Mouse (Mus musculus) limb, embryonic 13.5 days (tissue): ENCODE results near the gene Ubtf. TPM values are rescaled to one million over a fixed set of nuclear protein-coding genes. Genes with fewer than 3 reads are reported as not detected.
A peak's percentile ranks its signal among the peaks of the same experiment; 100 is the strongest.
"Not testable (repeated sequence)": the region's sequence is repeated elsewhere in the genome, so short reads cannot be mapped to it uniquely, and the experiment has no call there.

Experiments
- ATAC-seq: fragments of 200-750 bp; cut with Nextera tagmentation; 2 replicates; pipeline ENCODE4 v1.8.0; 2017; ENCODE audit warnings: low read depth, moderate number of reproducible peaks, moderate TSS enrichment; ENCODE audit not compliant: low FRiP score
- H3K27ac ChIP-seq: fragments of 300-500 bp; sonication (generic); 2 replicates; pipeline ENCODE4 v1.5.1; 2015; ENCODE audit warnings: inconsistent platforms, mild to moderate bottlenecking, moderate library complexity
- H3K27me3 ChIP-seq: fragments of 300-500 bp; sonication (generic); 2 replicates; pipeline ENCODE4 v1.6.1; 2015; ENCODE audit warnings: mild to moderate bottlenecking, inconsistent platforms
- H3K36me3 ChIP-seq: fragments of 300-500 bp; sonication (generic); 2 replicates; pipeline ENCODE4 v1.6.1; 2015; ENCODE audit warnings: inconsistent platforms, mild to moderate bottlenecking, moderate library complexity
- H3K4me1 ChIP-seq: fragments of 300-500 bp; sonication (generic); 2 replicates; pipeline ENCODE4 v1.6.1; 2015; ENCODE audit warnings: inconsistent platforms
- H3K4me2 ChIP-seq: fragments of 300-500 bp; sonication (generic); replicated peaks from 2 replicates; pipeline ENCODE4 v1.6.1; 2015; ENCODE audit warnings: inconsistent platforms, mild to moderate bottlenecking, moderate library complexity
- H3K4me3 ChIP-seq: fragments of 300-500 bp; sonication (generic); 2 replicates; pipeline ENCODE4 v1.5.1; 2015; ENCODE audit warnings: moderate library complexity, mild to moderate bottlenecking, inconsistent platforms
- H3K9ac ChIP-seq: fragments of 300-500 bp; sonication (generic); 2 replicates; pipeline ENCODE4 v1.6.1; 2015; ENCODE audit warnings: mild to moderate bottlenecking, inconsistent platforms
- H3K9me3 ChIP-seq: fragments of 300-500 bp; sonication (generic); 2 replicates; pipeline ENCODE4 v1.6.1; 2016; ENCODE audit warnings: inconsistent platforms
- WGBS: fragments of 180-500 bp; shearing (Covaris S2); methylation state at CpG from one replicate; pipeline ENCODE4 v1.1.7; 2015; 5-methylcytosine and 5-hydroxymethylcytosine counted together
- polyA plus RNA-seq: library from polyadenylated mRNA; unstranded; fragments of >200 nt; fragmentation: Nextera tagmentation; extraction: Ambion mirVana; gene quantifications from 2 replicates; pipeline ENCODE4 v1.2.1, GENCODE M21; 2015

Ubtf gene
- polyA plus RNA-seq, 1 experiment from 2014 or later = 85.9 TPM

DNA sequence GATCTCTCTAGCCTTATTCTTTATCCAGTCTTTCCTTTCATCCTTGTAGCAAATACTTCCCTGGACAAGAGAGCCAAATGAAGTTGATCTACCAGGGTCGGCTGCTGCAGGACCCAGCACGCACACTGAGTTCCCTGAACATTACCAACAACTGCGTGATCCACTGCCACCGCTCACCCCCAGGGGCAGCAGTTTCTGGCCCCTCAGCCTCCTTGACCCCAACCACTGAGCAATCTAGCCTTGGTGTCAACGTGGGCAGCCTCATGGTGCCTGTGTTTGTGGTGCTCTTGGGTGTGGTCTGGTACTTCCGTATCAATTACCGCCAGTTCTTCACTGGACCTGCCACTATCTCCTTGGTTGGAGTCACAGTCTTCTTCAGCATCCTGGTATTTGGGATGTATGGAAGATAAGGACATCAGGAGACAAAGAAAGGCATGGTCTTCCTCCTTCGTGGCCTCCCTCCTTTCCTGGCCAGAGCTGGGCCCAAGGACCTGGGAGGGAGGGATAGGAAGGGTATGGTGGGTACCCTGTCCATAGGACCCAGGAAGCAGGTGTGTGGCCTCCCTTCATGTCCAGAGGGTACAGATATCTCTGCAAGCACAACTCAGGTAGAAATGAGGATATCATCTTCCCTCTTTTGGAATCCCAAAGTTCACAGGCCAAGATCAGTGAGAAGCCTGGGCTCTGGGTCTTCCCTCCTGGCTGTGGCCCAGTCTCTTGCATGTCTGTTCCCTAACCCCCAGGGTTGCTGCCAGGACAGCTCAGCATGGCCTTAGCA is 31.3 kb downstream of the Ubtf start:
- WGBS = 91% methylated on average over 8 of the region's 8 CpGs

DNA sequence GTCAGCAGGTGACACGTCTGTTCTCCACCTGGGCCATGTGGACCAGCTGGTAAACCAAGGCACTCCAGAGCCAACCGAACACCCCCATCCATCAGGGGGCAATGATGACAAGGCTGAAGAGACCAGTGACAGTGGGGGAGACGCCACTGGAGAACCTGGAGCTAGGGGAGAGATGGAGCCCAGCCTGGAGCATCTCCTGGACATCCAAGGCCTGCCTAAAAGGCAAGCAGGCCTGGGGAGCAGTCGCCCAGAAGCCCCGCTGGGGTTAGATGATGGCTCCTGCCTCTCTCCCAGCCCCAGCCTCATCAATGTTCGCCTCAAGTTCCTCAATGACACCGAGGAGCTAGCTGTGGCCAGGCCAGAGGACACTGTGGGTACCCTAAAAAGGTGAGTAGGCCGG is 32.1 kb downstream of the Ubtf start:
- H3K4me3 ChIP-seq = no peak overlapping the region

More for the DNA sequence above, 31.3 kb downstream of the Ubtf start:
- no peaks in the 10 kb centered on the region for H3K9me3 ChIP-seq
- peak overlapping the region; percentile 22; the same call in 1 of the 2 replicates for H3K27ac ChIP-seq
- ATAC-seq = no peak
- no peaks in the 10 kb centered on the region for H3K27me3 ChIP-seq
- H3K4me1 ChIP-seq = peaks cover 16% of the 10 kb centered on the region
- no peak overlapping the region for H3K4me3 ChIP-seq
- H3K36me3 ChIP-seq = peaks cover 59% of the 10 kb centered on the region
- no peak overlapping the region for H3K4me2 ChIP-seq
- no peak overlapping the region for H3K9ac ChIP-seq

GRCm38 (mm10) chr11:102285095-102285834 is 34.3 kb downstream of the Ubtf start:
- WGBS = 3% methylated on average over 31 of the region's 31 CpGs
- H3K27ac ChIP-seq = peak overlapping the region; percentile 67
- no peaks in the 10 kb centered on the region for H3K27me3 ChIP-seq
- H3K4me3 ChIP-seq = peak overlapping the region; percentile 81
- peaks cover 16% of the 10 kb centered on the region for H3K4me1 ChIP-seq
- H3K9me3 ChIP-seq = no peaks in the 10 kb centered on the region
- H3K36me3 ChIP-seq = peaks cover 29% of the 10 kb centered on the region
- peak; percentile 73 for ATAC-seq
- H3K4me2 ChIP-seq = peak overlapping the region; percentile 86
- H3K9ac ChIP-seq = peak overlapping the region; percentile 90

More for the DNA sequence above, 32.1 kb downstream of the Ubtf start:
- Histone ChIP-seq H3K9ac (no peak overlapping the region), H3K4me1 (peaks cover 16% of the 10 kb centered on the region), H3K27ac (no peak overlapping the region), H3K36me3 (peaks cover 51% of the 10 kb centered on the region), H3K27me3 (no peaks in the 10 kb centered on the region), H3K4me2 (no peak overlapping the region), H3K9me3 (no peaks in the 10 kb centered on the region)
- no peak for ATAC-seq
- 86% methylated on average over 8 of the region's 8 CpGs for WGBS

DNA sequence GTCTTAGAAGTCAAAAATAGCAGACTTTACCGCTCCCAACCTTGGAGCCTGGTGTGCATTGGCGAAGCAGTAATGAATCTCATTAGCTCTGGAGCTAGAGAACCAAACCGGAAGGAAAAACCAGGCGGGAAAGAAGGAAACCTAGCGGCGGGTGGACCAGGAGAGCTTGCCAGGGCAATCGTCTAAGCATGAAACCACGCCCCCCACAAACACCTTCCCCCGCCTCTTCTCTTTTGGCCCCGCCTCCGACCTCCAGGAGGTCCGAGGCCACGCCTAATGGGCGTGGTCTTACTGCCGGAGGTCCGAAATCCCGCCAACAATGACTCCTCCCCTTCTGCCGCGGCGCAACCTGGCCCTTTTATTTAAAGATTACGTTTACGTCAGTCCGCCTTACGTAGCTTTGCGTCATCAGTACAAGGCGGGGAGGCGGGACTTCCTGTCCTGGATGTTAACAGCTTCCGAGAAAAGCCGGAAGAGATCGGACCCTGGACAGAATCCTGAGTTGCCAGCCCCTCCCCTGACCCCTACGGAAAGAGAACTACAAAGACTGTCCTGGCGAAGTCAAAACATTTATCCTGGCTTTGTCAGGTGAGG is 34.9 kb downstream of the Ubtf start, which contains the start of gene Tmub2:
Gene Tmub2 (plus strand): TSS at position 431 of the 594 bp plus-strand sequence.
- peak within 1 kb of the TSS; percentile 81 for H3K4me3 ChIP-seq
- H3K9ac ChIP-seq = peak within 1 kb of the TSS; percentile 90
- H3K27me3 ChIP-seq = no peaks in the 10 kb centered on the region
- ATAC-seq = peak; percentile 93
- no peaks in the 10 kb centered on the region for H3K9me3 ChIP-seq
- peak within 1 kb of the TSS; percentile 79 for H3K27ac ChIP-seq
- WGBS = under 1% methylated on average over 32 of the region's 32 CpGs
- peaks cover 15% of the 10 kb centered on the region for H3K4me1 ChIP-seq
- H3K4me2 ChIP-seq = peak within 1 kb of the TSS; percentile 86
- H3K36me3 ChIP-seq = peaks cover 23% of the 10 kb centered on the region

GRCm38 (mm10) chr11:102283922-102284321 is 35.6 kb downstream of the Ubtf start:
- Histone ChIP-seq H3K27me3 (no peaks in the 10 kb centered on the region), H3K4me3 (peak overlapping the region; percentile 81), H3K27ac (peak overlapping the region; percentile 79; the same call in 1 of the 2 replicates), H3K9me3 (no peaks in the 10 kb centered on the region), H3K4me1 (peaks cover 13% of the 10 kb centered on the region), H3K4me2 (peak overlapping the region; percentile 86), H3K9ac (no peak overlapping the region), H3K36me3 (peaks cover 19% of the 10 kb centered on the region)
- ATAC-seq = no peak
- WGBS = 84% methylated on average over 6 of the region's 6 CpGs

DNA sequence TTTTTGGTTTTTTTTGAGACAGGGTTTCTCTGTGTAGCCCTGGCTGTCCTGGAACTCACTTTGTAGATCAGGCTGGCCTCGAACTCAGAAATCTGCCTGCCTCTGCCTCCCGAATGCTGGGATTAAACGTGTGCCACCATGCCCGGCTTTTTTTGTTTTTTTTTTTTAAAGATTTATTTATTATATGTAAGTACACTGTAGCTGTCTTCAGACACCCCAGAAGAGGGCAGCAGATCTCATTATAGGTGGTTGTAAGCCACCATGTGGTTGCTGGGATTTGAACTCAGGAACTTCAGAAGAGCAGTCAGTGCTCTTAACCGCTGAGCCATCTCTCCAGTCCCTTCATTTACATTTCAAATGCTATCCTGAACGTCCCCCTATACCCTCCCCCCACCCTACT is 39.3 kb downstream of the Ubtf start:
- H3K4me2 ChIP-seq, H3K4me3 ChIP-seq, H3K36me3 ChIP-seq, ATAC-seq, H3K27ac ChIP-seq, H3K9ac ChIP-seq, H3K9me3 ChIP-seq, H3K27me3 ChIP-seq: not testable (repeated sequence)
- H3K4me1 ChIP-seq = peaks cover 18% of the 10 kb centered on the region
- 73% methylated on average over 6 of the region's 6 CpGs for WGBS

- no peak overlapping the region for H3K4me2 ChIP-seq
- H3K27me3 ChIP-seq = peaks cover 8% of the 10 kb centered on the region
- no peak overlapping the region for H3K27ac ChIP-seq
- H3K36me3 ChIP-seq = no peaks in the 10 kb centered on the region
- H3K4me1 ChIP-seq = peaks cover 18% of the 10 kb centered on the region
- H3K4me3 ChIP-seq = no peak overlapping the region
- WGBS = 89% methylated on average over 3 of the region's 3 CpGs
- ATAC-seq = no peak
- H3K9me3 ChIP-seq = no peaks in the 10 kb centered on the region
- no peak overlapping the region for H3K9ac ChIP-seq
Measured at GRCm38 (mm10) chr11:102279595-102279994, 39.9 kb downstream of the Ubtf start.

DNA sequence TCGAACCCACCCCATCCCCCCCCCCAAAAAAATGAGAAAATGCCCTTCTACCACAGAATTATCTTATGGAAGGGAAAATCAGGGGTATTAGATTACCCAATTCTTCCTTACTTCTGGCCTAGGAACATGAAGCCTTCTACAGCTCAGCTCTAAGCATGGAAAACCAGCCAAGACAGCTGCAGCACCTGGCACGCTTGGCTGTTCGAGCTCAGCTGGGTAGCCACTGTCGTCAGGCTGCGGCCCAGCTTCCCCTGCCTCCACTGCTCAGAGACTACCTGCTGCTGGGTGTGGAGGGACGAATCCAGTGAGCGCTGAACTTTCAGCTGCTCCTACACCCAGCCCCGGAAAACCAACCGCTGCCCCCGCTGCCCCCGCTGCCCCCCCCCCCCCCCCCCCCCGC is 41.8 kb downstream of the Ubtf start:
- peaks cover 18% of the 10 kb centered on the region for H3K4me1 ChIP-seq
- H3K27me3 ChIP-seq = peaks cover 8% of the 10 kb centered on the region
- peak overlapping the region; percentile 87; the same call in 1 of the 2 replicates for H3K4me2 ChIP-seq
- H3K36me3 ChIP-seq = no peaks in the 10 kb centered on the region
- H3K27ac ChIP-seq = no peak overlapping the region
- no peak for ATAC-seq
- WGBS = 79% methylated on average over 7 of the region's 12 CpGs
- H3K9me3 ChIP-seq = no peaks in the 10 kb centered on the region
- H3K4me3 ChIP-seq = no peak overlapping the region
- no peak overlapping the region for H3K9ac ChIP-seq

GRCm38 (mm10) chr11:102276411-102276915 is 43.1 kb downstream of the Ubtf start:
- ATAC-seq = peak; percentile 75
- Histone ChIP-seq H3K27ac (0 out of 2 replicates have a peak overlapping the region, but pooled peaks have one; percentile 33), H3K4me2 (peak overlapping the region; percentile 87), H3K27me3 (peaks cover 8% of the 10 kb centered on the region), H3K9ac (peak overlapping the region; percentile 76), H3K4me3 (peak overlapping the region; percentile 50), H3K4me1 (peaks cover 18% of the 10 kb centered on the region), H3K9me3 (no peaks in the 10 kb centered on the region), H3K36me3 (no peaks in the 10 kb centered on the region)
- 2% methylated on average over 33 of the region's 33 CpGs for WGBS

GRCm38 (mm10) chr11:102268520-102269244 is 50.9 kb downstream of the Ubtf start, which contains the start of gene Asb16:
Gene Asb16 (plus strand): TSS chr11:102268743.
- Histone ChIP-seq H3K27me3 (no peaks in the 10 kb centered on the region), H3K4me2 (0 out of 2 replicates have a peak within 1 kb of the TSS, but pooled peaks have one; percentile 34), H3K4me3 (no peak within 1 kb of the TSS), H3K36me3 (peaks cover 13% of the 10 kb centered on the region; the same call in 1 of the 2 replicates), H3K27ac (no peak within 1 kb of the TSS), H3K9me3 (no peaks in the 10 kb centered on the region), H3K4me1 (peaks cover 11% of the 10 kb centered on the region), H3K9ac (no peak within 1 kb of the TSS)
- WGBS = 86% methylated on average over 12 of the region's 12 CpGs
- ATAC-seq = no peak

DNA sequence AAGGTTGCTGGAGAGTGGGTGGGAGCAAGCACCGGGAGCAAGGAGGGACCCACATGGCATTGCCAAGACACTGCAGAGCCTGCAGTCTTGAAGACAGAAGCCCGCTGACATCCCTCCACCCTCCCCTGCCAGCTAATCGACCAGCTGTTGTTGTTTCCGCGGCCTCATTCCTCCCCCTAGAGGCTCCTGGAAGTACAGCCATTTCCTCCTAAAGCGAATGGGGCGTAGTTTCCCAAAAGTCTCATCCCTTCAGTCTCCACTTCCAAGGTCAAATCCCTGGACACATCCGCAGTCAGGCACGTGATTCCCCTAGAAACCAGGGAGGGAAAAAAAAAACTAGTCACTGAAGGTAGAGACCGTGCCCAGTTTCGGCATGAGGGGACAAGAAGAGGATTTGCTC is 52.1 kb downstream of the Ubtf start:
- H3K9me3 ChIP-seq = no peaks in the 10 kb centered on the region
- no peak overlapping the region for H3K4me3 ChIP-seq
- H3K9ac ChIP-seq = no peak overlapping the region
- H3K4me1 ChIP-seq = peaks cover 11% of the 10 kb centered on the region
- H3K4me2 ChIP-seq = peak overlapping the region; percentile 34; the same call in 1 of the 2 replicates
- ATAC-seq = peak; percentile 54
- 9% methylated on average over 11 of the region's 11 CpGs for WGBS
- no peaks in the 10 kb centered on the region for H3K27me3 ChIP-seq
- H3K27ac ChIP-seq = no peak overlapping the region
- peaks cover 21% of the 10 kb centered on the region for H3K36me3 ChIP-seq
